Mouse (Mus musculus) embryonic facial prominence, embryonic 13.5 days (tissue): ENCODE results near the gene Zfp512. TPM values are rescaled to one million over a fixed set of nuclear protein-coding genes. Genes with fewer than 3 reads are reported as not detected.
"Not testable (repeated sequence)": the region's sequence is repeated elsewhere in the genome, so short reads cannot be mapped to it uniquely, and the experiment has no call there.

Source experiments
- ATAC-seq: fragments of 200-750 bp; cut with Nextera tagmentation; 2 replicates; pipeline ENCODE4 v1.8.0; 2017; ENCODE audit warnings: low read depth; ENCODE audit not compliant: insufficient number of reproducible peaks, insufficient read depth, low FRiP score, low TSS enrichment
- H3K27ac ChIP-seq: fragments of 300-500 bp; sonication (generic); 2 replicates; pipeline ENCODE4 v1.5.1; 2015; ENCODE audit warnings: moderate library complexity, mild to moderate bottlenecking, inconsistent platforms
- H3K27me3 ChIP-seq: fragments of 300-500 bp; sonication (generic); 2 replicates; pipeline ENCODE4 v1.6.1; 2015; ENCODE audit warnings: mild to moderate bottlenecking, inconsistent platforms
- H3K36me3 ChIP-seq: fragments of 300-500 bp; sonication (generic); 2 replicates; pipeline ENCODE4 v1.6.1; 2015; ENCODE audit warnings: mild to moderate bottlenecking, inconsistent platforms
- H3K4me1 ChIP-seq: fragments of 300-500 bp; sonication (generic); 2 replicates; pipeline ENCODE4 v1.6.1; 2015; ENCODE audit warnings: inconsistent platforms
- H3K4me2 ChIP-seq: fragments of 300-500 bp; sonication (generic); 2 replicates; pipeline ENCODE4 v1.6.1; 2015; ENCODE audit warnings: moderate library complexity, mild to moderate bottlenecking, inconsistent platforms
- H3K4me3 ChIP-seq: fragments of 300-500 bp; sonication (generic); 2 replicates; pipeline ENCODE4 v1.5.1; 2015; ENCODE audit warnings: mild to moderate bottlenecking, inconsistent platforms
- H3K9ac ChIP-seq: fragments of 300-500 bp; sonication (generic); 2 replicates; pipeline ENCODE4 v1.6.1; 2015; ENCODE audit warnings: mild to moderate bottlenecking, inconsistent platforms
- H3K9me3 ChIP-seq: fragments of 300-500 bp; sonication (generic); 2 replicates; pipeline ENCODE4 v1.6.1; 2016; ENCODE audit warnings: inconsistent platforms
- WGBS: fragments of 180-500 bp; shearing (Covaris S2); methylation state at CpG from one replicate; pipeline ENCODE4 v1.1.7; 2015; ENCODE audit warnings: mixed read lengths; 5-methylcytosine and 5-hydroxymethylcytosine counted together
- polyA plus RNA-seq: library from polyadenylated mRNA; unstranded; fragments of >200 nt; fragmentation: Nextera tagmentation; extraction: Ambion mirVana; gene quantifications from 2 replicates; pipeline ENCODE4 v1.2.1, GENCODE M21; 2015

Gene Zfp512
- polyA plus RNA-seq = 68.7 and 82.2 TPM in 2 replicates

DNA sequence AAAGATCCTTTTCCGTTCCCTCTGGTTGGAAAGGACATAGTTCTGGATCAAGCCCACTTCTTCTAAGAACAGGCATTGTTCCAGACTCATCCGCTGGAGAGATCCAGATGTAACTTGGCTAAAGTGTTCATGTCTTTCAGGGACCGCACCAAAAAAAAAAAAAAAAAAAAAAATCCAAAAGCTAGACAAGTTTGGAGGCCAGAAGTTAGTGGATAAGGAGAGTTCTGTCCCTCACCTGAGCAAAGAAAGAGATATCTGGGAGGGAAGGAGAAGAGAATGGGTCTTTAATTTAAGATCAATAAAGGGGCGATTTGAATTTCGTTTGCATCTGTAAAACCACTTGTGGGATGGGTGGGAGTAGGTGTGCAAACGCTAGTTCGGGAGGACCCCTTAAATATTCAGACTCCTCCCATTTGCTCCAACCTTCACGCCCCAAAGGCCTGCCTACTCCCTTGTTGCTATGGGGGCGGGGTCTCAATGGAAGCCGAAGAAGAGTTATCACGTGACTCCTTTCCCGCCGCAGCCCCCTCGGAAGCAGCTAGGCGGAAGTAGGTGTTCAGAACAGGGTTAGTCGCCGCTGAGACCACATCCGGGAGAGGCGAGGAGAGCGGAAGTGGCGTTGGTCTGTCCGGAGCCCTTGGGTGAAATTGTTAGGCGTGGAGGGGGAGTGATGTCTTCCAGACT, at the start of gene Zfp512:
Gene Zfp512, plus strand, starts transcription at position 554 of the 684 bp plus-strand sequence.
- Histone ChIP-seq H3K9ac (peak within 1 kb of the TSS; percentile 83), H3K4me1 (peaks cover 13% of the 10 kb centered on the region), H3K4me2 (peak within 1 kb of the TSS; percentile 87), H3K27me3 (no peaks in the 10 kb centered on the region), H3K27ac (peak within 1 kb of the TSS; percentile 60; the same call in 1 of the 2 replicates), H3K9me3 (no peaks in the 10 kb centered on the region), H3K36me3 (0 out of 2 replicates have a peak, but pooled peaks cover 2% of the 10 kb centered on the region), H3K4me3 (peak within 1 kb of the TSS; percentile 55)
- peak; percentile 96 for ATAC-seq
- 6% methylated on average over 23 of the region's 23 CpGs for WGBS

DNA sequence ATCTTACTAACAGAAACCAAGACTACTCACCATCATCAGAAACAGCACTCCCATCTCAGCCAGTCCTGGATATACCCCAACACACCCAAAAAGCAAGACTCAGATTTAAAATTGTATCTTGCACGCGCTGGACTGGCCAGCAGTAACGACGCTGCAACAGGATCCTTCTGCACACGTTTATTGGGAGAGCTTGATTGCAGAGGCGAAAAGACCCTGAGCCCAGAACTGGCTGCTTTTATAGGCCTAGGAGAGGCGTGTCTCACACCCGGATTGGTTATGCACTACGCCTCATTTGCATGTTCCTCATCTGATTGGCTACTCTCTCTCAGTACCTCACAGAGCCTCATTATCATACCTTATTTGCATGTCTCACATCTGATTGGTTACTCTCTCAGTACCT, 17.5 kb upstream of the Zfp512 start:
- H3K4me3 ChIP-seq, H3K9me3 ChIP-seq, H3K4me2 ChIP-seq, H3K27me3 ChIP-seq, H3K36me3 ChIP-seq, ATAC-seq, H3K4me1 ChIP-seq, H3K9ac ChIP-seq, H3K27ac ChIP-seq: not testable (repeated sequence)
- WGBS = 97% methylated on average over 9 of the region's 9 CpGs

DNA sequence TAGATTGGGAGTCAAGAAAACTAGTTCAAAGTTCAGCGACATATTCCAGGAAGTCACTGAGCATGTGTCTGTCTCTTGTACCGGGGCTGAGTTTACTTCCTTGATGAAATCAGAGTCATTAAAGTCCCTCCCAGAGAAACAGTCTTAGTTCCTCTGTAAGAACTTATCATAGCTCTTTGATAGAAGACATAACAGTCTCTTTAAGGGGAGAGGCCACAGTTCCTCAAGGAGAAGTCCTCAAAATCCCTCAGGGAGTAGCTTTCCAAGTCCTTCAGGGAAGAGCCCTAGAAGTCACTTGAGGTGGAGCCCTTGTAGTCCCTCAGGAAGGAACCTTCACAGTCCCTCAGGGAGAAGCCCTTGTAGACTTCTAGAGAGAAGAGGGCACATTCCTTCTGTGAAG, 895 bp upstream of the Zfp512 start:
- Histone ChIP-seq H3K9ac (no peak overlapping the region), H3K27ac (no peak overlapping the region), H3K4me3 (no peak overlapping the region), H3K4me2 (peak overlapping the region; percentile 87), H3K9me3 (no peaks in the 10 kb centered on the region), H3K4me1 (peaks cover 13% of the 10 kb centered on the region), H3K27me3 (no peaks in the 10 kb centered on the region), H3K36me3 (0 out of 2 replicates have a peak, but pooled peaks cover 2% of the 10 kb centered on the region)
- 95% methylated on average over 2 of the region's 2 CpGs for WGBS
- no peak for ATAC-seq

DNA sequence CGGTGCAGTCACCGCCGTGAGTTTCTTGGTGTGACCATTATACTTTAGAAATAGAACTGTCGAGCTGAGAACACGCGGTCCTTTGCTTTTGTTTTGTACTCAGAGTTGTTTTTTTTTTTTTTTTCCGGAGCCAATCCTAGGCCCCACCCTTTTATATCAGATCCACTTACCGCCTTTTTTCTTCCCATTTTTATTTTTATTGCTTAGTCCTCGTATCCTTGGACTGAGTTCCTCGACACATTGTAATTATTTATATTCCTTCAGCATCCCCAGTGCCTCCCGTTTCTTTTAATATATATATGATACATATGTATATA, 289 bp downstream of the Zfp512 start:
- H3K9ac ChIP-seq = peak overlapping the region; percentile 83
- peaks cover 2% of the 10 kb centered on the region; the same call in 1 of the 2 replicates for H3K36me3 ChIP-seq
- H3K27ac ChIP-seq = peak overlapping the region; percentile 60; the same call in 1 of the 2 replicates
- under 1% methylated on average over 11 of the region's 11 CpGs for WGBS
- no peak for ATAC-seq
- peaks cover 13% of the 10 kb centered on the region for H3K4me1 ChIP-seq
- H3K9me3 ChIP-seq = no peaks in the 10 kb centered on the region
- peak overlapping the region; percentile 87 for H3K4me2 ChIP-seq
- H3K27me3 ChIP-seq = no peaks in the 10 kb centered on the region
- peak overlapping the region; percentile 55 for H3K4me3 ChIP-seq

DNA sequence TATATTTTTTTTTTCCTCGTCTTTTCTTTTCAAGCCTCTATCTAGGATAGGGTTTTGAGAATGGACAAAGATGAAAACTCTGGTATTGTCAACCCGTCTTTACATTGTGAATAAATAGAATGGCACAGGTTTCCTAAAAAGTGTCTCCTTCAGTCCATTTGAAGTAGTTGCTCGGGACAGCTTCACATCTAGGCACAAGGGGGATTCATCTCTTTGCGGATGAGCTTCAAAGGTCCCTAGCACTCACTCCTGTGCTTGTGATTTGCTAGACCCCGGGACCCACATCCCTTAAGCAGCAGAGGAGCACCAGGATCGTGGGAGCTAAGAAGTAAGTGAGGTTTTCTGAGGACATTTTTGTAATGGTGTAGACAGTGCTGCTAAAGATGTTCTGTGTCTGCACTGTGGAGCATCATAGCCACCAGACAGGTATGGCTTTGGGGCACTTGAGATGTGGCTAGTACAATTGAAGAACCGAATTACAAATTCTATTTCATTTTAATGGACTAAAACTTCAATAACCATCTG, 717 bp downstream of the Zfp512 start:
- Histone ChIP-seq H3K27ac (0 out of 2 replicates have a peak overlapping the region, but pooled peaks have one; percentile 28), H3K27me3 (no peaks in the 10 kb centered on the region), H3K4me1 (peaks cover 13% of the 10 kb centered on the region), H3K9me3 (no peaks in the 10 kb centered on the region), H3K9ac (peak overlapping the region; percentile 83), H3K4me3 (peak overlapping the region; percentile 55), H3K4me2 (peak overlapping the region; percentile 87), H3K36me3 (peaks cover 2% of the 10 kb centered on the region; the same call in 1 of the 2 replicates)
- ATAC-seq = no peak
- 12% methylated on average over 7 of the region's 7 CpGs for WGBS

DNA sequence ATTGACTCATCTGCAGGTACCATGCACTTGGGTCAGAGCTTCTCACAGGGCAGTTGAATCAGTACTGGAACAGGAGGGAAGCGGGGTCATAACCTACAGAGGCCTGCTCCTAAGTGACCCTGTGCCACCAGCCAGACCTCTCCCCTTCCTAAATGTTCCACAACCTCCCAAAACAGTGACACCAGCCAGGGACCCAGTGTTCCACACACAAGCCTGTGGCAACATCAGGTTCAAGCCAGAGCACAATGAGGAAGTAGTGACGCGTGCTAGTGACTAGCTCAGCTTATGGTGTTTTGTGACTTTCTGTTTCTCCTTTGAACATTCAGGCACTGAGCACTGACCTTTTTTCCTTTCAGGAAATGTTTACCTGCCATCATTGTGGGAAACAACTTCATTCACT, 15.6 kb downstream of the Zfp512 start:
- Histone ChIP-seq H3K4me2 (no peak overlapping the region), H3K9me3 (0 out of 2 replicates have a peak, but pooled peaks cover 3% of the 10 kb centered on the region), H3K36me3 (peaks cover 72% of the 10 kb centered on the region), H3K9ac (no peak overlapping the region), H3K27me3 (no peaks in the 10 kb centered on the region), H3K27ac (no peak overlapping the region), H3K4me3 (no peak overlapping the region), H3K4me1 (no peaks in the 10 kb centered on the region)
- WGBS = 99% methylated on average over 3 of the region's 3 CpGs
- ATAC-seq = no peak

DNA sequence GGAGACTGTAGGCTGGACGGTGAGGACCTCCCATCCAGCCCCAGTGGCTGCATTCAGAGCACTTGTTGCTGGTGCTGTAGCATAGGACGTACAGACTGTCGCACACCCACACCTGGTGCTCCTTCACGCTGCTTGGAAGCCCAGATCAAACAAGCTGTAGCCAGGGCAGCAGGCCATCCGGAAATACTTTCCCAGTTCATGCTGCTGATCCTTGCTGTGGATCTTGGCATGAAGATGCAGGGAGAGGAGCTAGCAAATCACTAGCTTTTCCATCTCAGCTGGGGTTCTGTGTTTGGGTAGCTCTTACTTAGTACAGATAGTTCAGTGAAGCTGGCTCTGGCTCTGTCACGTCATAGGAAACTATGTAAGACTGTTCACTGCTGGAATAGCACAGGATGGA, 17.5 kb downstream of the Zfp512 start:
- Histone ChIP-seq H3K4me3 (no peak overlapping the region), H3K9me3 (0 out of 2 replicates have a peak, but pooled peaks cover 3% of the 10 kb centered on the region), H3K9ac (no peak overlapping the region), H3K27ac (no peak overlapping the region), H3K36me3 (peaks cover 91% of the 10 kb centered on the region), H3K27me3 (no peaks in the 10 kb centered on the region), H3K4me1 (no peaks in the 10 kb centered on the region), H3K4me2 (no peak overlapping the region)
- WGBS = 91% methylated on average over 6 of the region's 6 CpGs
- ATAC-seq = no peak

DNA sequence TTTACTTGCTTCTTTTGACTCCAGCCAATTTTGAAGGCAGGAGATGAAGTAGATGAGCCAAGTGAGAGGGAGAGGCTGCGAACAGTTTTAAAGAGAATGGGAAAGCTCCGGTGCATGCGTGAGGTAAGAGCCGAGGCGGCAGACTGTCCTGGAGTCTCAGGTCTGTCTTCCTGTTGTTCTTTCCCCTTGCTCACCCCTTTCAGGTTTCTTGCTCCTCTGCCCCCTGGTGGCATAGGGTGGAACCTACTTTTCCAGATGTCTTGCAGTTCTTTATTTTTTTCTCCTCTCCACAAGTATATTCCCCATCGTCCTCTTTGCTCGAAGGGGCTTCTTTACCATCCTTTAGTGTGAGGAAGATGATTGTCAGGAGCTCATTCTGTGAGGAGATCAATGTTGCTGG, 18.1 kb downstream of the Zfp512 start:
- Histone ChIP-seq H3K9me3 (0 out of 2 replicates have a peak, but pooled peaks cover 3% of the 10 kb centered on the region), H3K9ac (no peak overlapping the region), H3K27me3 (no peaks in the 10 kb centered on the region), H3K4me1 (no peaks in the 10 kb centered on the region), H3K4me3 (no peak overlapping the region), H3K27ac (no peak overlapping the region), H3K4me2 (no peak overlapping the region), H3K36me3 (peaks cover 93% of the 10 kb centered on the region)
- ATAC-seq = no peak
- 65% methylated on average over 7 of the region's 7 CpGs for WGBS

DNA sequence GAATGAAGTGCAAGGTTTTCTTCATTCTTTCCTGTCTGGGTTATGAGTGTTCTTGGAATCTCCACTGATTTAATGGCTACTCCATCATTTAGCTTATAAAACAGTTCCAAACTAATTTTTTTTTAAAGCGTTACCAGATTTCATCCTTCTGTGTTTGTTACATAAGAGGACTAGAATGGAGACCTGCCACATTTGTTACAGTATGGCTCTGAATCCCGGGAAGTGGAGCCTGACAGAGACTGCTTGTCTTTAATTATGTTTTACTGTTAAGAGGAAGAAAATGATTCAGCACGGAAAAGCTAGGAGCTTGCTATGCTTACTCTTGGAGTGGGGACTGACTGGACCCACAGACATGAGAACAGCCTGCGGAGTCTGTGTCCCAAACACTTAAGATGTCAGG, 28.3 kb downstream of the Zfp512 start:
- Histone ChIP-seq H3K9me3 (no peaks in the 10 kb centered on the region), H3K36me3 (peaks cover 79% of the 10 kb centered on the region)
- WGBS = 90% methylated on average over 4 of the region's 4 CpGs

DNA sequence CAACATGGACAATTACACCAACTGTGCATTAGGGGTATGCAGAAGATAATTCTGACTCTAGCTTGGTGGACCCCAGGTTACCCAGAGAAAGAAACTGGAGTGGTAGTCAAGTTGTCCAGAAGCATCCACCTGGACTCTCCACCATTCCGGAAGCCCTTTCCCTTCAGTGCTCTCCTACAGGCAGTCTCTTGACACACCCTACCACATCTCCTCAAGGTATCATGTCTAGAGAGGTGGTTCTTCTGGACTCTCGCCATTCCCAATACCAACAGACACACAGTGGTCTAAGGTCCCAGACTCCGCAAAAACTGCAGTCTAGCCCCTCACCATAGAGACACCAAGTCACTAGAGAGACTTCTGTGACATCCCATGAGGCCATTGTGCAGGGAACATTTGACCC, 33.2 kb downstream of the Zfp512 start, which contains the start of gene 4930548H24Rik:
Gene 4930548H24Rik, plus strand, starts transcription at position 301 of the 400 bp plus-strand sequence.
- Histone ChIP-seq H3K27me3 (no peaks in the 10 kb centered on the region), H3K4me2 (no peak within 1 kb of the TSS), H3K36me3 (peaks cover 32% of the 10 kb centered on the region), H3K4me3 (no peak within 1 kb of the TSS), H3K9me3 (no peaks in the 10 kb centered on the region), H3K4me1 (no peaks in the 10 kb centered on the region), H3K27ac (no peak within 1 kb of the TSS), H3K9ac (no peak within 1 kb of the TSS)
- no peak for ATAC-seq
- 89% methylated on average over 3 of the region's 3 CpGs for WGBS

More for the DNA sequence above, 28.3 kb downstream of the Zfp512 start:
- H3K4me2 ChIP-seq = no peak overlapping the region
- no peak overlapping the region for H3K9ac ChIP-seq
- no peak overlapping the region for H3K4me3 ChIP-seq
- H3K27ac ChIP-seq = no peak overlapping the region
- no peaks in the 10 kb centered on the region for H3K4me1 ChIP-seq
- no peaks in the 10 kb centered on the region for H3K27me3 ChIP-seq
- ATAC-seq = no peak

DNA sequence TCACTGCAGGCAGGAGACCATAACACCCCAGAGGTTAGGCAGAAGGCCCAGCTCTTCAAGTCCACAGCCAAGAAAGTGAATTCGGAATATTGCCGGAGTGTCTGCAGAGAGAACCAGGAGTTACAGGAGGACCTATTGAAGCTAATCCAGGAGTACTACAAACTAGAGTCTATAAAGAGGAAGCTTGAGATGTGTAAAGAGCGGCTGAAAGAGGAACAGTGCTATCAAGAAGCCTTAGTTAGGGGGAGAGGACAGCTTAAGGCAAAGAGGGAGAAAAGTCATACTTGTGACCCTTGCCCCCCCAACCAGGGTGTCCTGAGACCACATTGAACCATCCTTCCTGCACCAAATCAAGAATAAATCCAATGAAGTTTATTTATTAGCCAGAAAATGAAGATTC, 35.7 kb downstream of the Zfp512 start:
- Histone ChIP-seq H3K4me2 (no peak overlapping the region), H3K27me3 (no peaks in the 10 kb centered on the region), H3K27ac (no peak overlapping the region), H3K36me3 (peaks cover 10% of the 10 kb centered on the region), H3K9me3 (no peaks in the 10 kb centered on the region), H3K9ac (no peak overlapping the region), H3K4me3 (no peak overlapping the region), H3K4me1 (no peaks in the 10 kb centered on the region)
- ATAC-seq = no peak
- WGBS = 96% methylated on average over 3 of the region's 3 CpGs
